Mouse (Mus musculus) cortical plate, adult 2 months (tissue): ENCODE data around the gene Vmn2r24. TPM values are rescaled to one million over a fixed set of nuclear protein-coding genes. Genes with fewer than 3 reads are reported as not detected.
"Not testable (repeated sequence)": the region's sequence is repeated elsewhere in the genome, so short reads cannot be mapped to it uniquely, and the experiment has no call there.

Source experiments
- H3K27ac ChIP-seq: fragments of 200-500 bp; 2 replicates; pipeline ENCODE4 v1.5.1; 2012; ENCODE audit warnings: low read length, control low read depth, inconsistent platforms; ENCODE audit not compliant: insufficient read depth
- H3K4me1 ChIP-seq: fragments of 200-500 bp; 2 replicates; pipeline ENCODE4 v1.6.1; 2011; ENCODE audit warnings: low read length; ENCODE audit not compliant: control insufficient read depth, insufficient read depth
- H3K4me3 ChIP-seq: fragments of 200-500 bp; 2 replicates; pipeline ENCODE4 v1.5.1; 2011; ENCODE audit warnings: mild to moderate bottlenecking, low read length, control low read depth; ENCODE audit not compliant: insufficient read depth
- CTCF ChIP-seq: fragments of 200-500 bp; IDR thresholded peaks from 2 replicates; pipeline ENCODE4 v1.5.1; 2011; ENCODE audit warnings: mild to moderate bottlenecking, control low read depth, low read length; ENCODE audit not compliant: insufficient read depth; ENCODE audit errors: extremely low read depth
- POLR2A ChIP-seq: fragments of 200-500 bp; IDR thresholded peaks from 2 replicates; pipeline ENCODE4 v1.6.1; 2011; ENCODE audit warnings: mild to moderate bottlenecking, low read length, control low read depth; ENCODE audit not compliant: insufficient read depth; ENCODE audit errors: extremely low read depth
- polyA plus RNA-seq: library from polyadenylated mRNA; depleted of rRNA; stranded (reverse); fragments of >200 nt; gene quantifications from 2 replicates; pipeline ENCODE4 v1.2.3, GENCODE M21; 2012; rRNA removed

The Vmn2r24 gene
- polyA plus RNA-seq: not detected in 2 replicates

GRCm38 (mm10) chr6:123778579-123778978, at the start of gene Vmn2r24:
Vmn2r24 (plus strand) TSS chr6:123778879.
- H3K4me1 ChIP-seq: no peaks in the 10 kb centered on the region
- TF ChIP-seq POLR2A: no peak
- no peak for TF ChIP-seq CTCF
- H3K27ac ChIP-seq: no peak within 1 kb of the TSS
- H3K4me3 ChIP-seq: no peak within 1 kb of the TSS

- H3K4me1 ChIP-seq: no peaks in the 10 kb centered on the region
- no peak for TF ChIP-seq POLR2A
- no peak for TF ChIP-seq CTCF
These were observed 8.6 kb upstream of the Vmn2r24 start for GRCm38 (mm10) chr6:123770031-123770430.

DNA sequence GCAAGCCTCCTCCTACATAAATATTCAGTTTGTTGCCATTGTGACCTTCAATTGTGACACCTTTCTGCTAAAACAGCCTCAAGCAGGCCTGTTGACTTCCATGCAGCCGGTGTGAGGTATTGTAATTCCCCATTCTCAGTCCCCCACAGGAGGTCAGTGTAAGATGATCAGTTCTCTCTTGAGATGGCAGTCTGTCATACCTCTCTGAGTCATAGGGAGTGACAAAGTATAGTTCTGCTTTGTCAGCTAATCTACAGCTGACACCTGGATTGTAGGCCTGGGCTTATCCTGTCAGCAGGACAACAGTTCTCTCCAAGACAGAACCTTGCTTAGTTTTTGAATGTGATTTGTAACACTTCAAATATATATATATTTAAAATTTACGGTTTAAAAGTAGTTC, 6.2 kb downstream of the Vmn2r24 start:
- Histone ChIP-seq H3K27ac (no peak overlapping the region), H3K4me3 (no peak overlapping the region), H3K4me1 (no peaks in the 10 kb centered on the region)
- no peak for TF ChIP-seq CTCF
- TF ChIP-seq POLR2A: no peak

More at GRCm38 (mm10) chr6:123770031-123770430, 8.6 kb upstream of the Vmn2r24 start:
- Histone ChIP-seq H3K27ac (no peak overlapping the region), H3K4me3 (no peak overlapping the region)

DNA sequence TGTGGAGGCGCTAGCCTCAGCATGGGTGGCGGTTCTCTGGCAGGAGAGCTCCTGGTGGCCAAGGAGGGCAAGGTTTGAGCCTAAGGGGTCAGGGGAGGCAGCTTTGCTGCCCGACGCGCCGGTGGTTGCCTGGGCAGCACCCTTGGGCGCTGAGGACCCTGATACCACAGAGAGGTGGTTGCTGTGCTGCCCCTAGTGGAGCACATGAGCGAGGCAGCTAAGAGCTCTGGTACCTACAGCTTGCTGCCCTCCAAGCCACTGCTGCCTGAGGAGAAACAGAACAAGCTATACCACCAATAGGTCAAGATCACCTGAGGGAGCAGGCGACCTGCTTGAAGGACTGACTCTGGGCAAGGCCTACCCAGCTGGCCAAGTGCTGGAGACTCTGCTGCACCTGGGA, 15.1 kb downstream of the Vmn2r24 start:
- H3K4me3 ChIP-seq: no peak overlapping the region
- H3K27ac ChIP-seq: no peak overlapping the region
- TF ChIP-seq POLR2A: no peak
- TF ChIP-seq CTCF: no peak
- no peaks in the 10 kb centered on the region for H3K4me1 ChIP-seq

DNA sequence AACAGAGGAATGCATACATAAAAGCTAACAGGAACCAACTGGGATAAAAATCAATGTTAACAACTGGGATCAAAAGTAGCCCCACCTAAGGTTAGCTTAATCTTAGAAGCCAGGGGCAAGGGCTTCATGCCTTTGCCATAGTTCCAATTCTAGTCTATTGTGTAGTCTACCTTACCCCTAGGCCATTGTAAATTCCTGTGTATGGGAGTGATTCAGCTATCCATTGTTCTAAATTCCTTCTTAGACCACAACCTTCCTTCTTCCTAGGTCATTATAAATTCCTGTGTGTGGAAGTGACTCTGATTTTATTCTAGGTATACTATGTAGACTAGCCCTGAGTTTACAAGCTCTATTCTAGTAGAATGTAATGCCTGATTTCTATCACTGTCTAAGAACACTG, 31.6 kb downstream of the Vmn2r24 start:
- not testable (repeated sequence) for H3K27ac ChIP-seq, H3K4me3 ChIP-seq, H3K4me1 ChIP-seq

- Histone ChIP-seq H3K4me1 (no peaks in the 10 kb centered on the region), H3K4me3 (no peak overlapping the region), H3K27ac (no peak overlapping the region)
- no peak for TF ChIP-seq POLR2A
- no peak for TF ChIP-seq CTCF
These were observed 41.3 kb downstream of the Vmn2r24 start for GRCm38 (mm10) chr6:123819951-123820350.

DNA sequence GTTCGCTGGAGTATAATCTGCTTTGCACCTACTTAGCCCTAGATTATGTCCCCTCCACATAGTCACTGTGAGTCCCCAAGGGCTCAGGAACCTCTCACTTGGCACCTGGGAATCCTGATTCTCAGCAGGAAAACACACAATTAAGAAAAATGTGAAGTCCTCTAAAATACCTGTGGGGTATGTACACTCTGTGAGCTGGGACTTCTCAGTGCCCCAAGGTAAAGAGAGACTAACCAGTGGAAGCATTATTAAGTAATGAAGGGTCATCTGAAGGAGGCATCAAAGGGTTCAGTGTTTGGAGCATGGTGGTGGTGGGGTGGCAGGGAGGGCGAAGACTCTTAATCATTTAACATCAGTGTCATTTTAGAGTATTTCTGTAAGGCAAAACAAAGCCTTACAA, 74.7 kb downstream of the Vmn2r24 start, which contains the start of gene Vmn2r25:
Gene Vmn2r25 (minus strand): TSS at position 101 of the 400 bp plus-strand sequence.
- not testable (repeated sequence) for H3K4me3 ChIP-seq, H3K27ac ChIP-seq, H3K4me1 ChIP-seq

Other genes with a start within 250 kb of the Vmn2r24 start
- not detected in 2 replicates for gene Vmn2r21, start 245.5 kb upstream of the Vmn2r24 start, polyA plus RNA-seq
- gene Vmn2r22, start 128.2 kb upstream of the Vmn2r24 start, polyA plus RNA-seq: not detected in 2 replicates
- not detected in 2 replicates for gene Vmn2r23, start 76.2 kb upstream of the Vmn2r24 start, polyA plus RNA-seq
- gene Vmn2r25, start 74.6 kb downstream of the Vmn2r24 start, polyA plus RNA-seq: not detected in 2 replicates
- not detected in 2 replicates for gene Vmn2r26, start 245.7 kb downstream of the Vmn2r24 start, polyA plus RNA-seq